Mouse (Mus musculus): ENCODE measurements at regions not wholly inside any gene's neighbourhood (a gene's known extent, or its start where the extent isn't known, plus 50 kb on each side); places are given as distances from the start of the nearest gene placed in this dataset.

DNA sequence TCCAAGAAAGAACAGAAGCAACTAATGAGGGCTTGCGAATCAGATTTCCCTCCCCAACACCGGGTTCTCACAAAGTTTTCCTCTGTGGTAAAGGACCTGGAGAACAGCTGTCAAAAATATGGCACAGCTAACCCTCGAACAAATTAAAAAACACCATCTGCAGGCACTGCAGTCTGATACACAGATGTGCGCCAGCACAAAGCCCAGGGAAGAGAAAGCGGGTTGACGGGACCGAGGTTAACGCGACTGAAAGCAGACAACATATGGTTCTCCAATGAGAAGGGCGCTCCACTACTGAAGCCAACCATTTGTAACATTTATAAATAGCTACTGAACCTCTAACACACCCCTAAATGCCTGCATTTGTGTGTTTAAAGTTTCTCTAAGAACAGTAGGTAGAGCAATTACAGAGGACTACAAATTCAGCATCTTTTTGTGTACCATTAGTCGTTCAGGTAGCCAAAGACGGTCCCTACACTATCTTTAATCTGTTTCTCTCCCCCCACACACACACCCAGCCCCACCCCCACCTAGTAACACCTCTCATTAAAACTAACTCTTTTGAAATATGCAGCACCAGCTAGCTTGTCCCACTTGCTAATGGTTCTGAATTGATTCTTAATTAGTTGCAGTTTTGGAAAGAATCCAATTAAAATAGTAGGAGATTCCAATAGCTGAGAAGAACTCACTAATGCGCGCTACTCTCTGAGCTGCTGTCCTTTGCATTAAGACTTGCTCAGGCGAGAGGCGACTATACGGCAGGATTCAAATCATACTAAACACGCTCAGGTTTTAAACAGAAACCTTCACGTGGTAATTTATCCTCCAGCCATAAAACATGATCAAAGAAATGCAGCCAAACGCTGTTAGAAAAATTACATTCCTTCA lies 236.0 kb upstream of the Hnrnpa3 start:
- Histone ChIP-seq H3K4me3 (ENCODE audit: low read depth, low read length) (no peak overlapping the region), H3K36me3 (ENCODE audit: control insufficient read depth, insufficient read depth, low read length) (no peaks in the 10 kb centered on the region), H3K4me1 (ENCODE audit: control insufficient read depth, insufficient read depth, insufficient read length, low read length) (no peaks in the 10 kb centered on the region), H3K27ac (ENCODE audit: insufficient read depth, low read depth, low read length) (no peak overlapping the region), H3K27me3 (ENCODE audit: control insufficient read depth, insufficient read depth, low read length) (no peaks in the 10 kb centered on the region)
- WGBS: 76% methylated on average over 20 of the region's 20 CpGs
- TF ChIP-seq POLR2A (IDR thresholded peaks at IDR 0.05; ENCODE audit: low read depth, low read length) (no peak), CTCF (IDR thresholded peaks at IDR 0.05; ENCODE audit: extremely low read depth, insufficient read length, insufficient replicate concordance, low read depth, low read length) (no peak)

GRCm38 (mm10) chr2:75423872-75424271 lies 235.2 kb upstream of the Hnrnpa3 start:
- TF ChIP-seq POLR2A (IDR thresholded peaks at IDR 0.05; ENCODE audit: low read depth, low read length) (no peak), CTCF (IDR thresholded peaks at IDR 0.05; ENCODE audit: extremely low read depth, insufficient read length, insufficient replicate concordance, low read depth, low read length) (no peak)
- Histone ChIP-seq H3K27me3 (ENCODE audit: control insufficient read depth, insufficient read depth, low read length) (no peaks in the 10 kb centered on the region), H3K4me3 (ENCODE audit: low read depth, low read length) (no peak overlapping the region), H3K4me1 (ENCODE audit: control insufficient read depth, insufficient read depth, insufficient read length, low read length) (no peaks in the 10 kb centered on the region), H3K27ac (ENCODE audit: insufficient read depth, low read depth, low read length) (no peak overlapping the region), H3K36me3 (ENCODE audit: control insufficient read depth, insufficient read depth, low read length) (no peaks in the 10 kb centered on the region)
- 40% methylated on average over 5 of the region's 5 CpGs for WGBS

GRCm38 (mm10) chr2:75424363-75424762 lies 234.7 kb upstream of the Hnrnpa3 start:
- no peak overlapping the region for H3K4me3 ChIP-seq (ENCODE audit: low read depth, low read length)
- H3K4me1 ChIP-seq (ENCODE audit: control insufficient read depth, insufficient read depth, insufficient read length, low read length): no peaks in the 10 kb centered on the region
- H3K36me3 ChIP-seq (ENCODE audit: control insufficient read depth, insufficient read depth, low read length): no peaks in the 10 kb centered on the region
- no peak overlapping the region for H3K27ac ChIP-seq (ENCODE audit: insufficient read depth, low read depth, low read length)
- no peak for TF ChIP-seq POLR2A (IDR thresholded peaks at IDR 0.05; ENCODE audit: low read depth, low read length)
- TF ChIP-seq CTCF (IDR thresholded peaks at IDR 0.05; ENCODE audit: extremely low read depth, insufficient read length, insufficient replicate concordance, low read depth, low read length): no peak
- WGBS: 69% methylated on average over 7 of the region's 7 CpGs
- no peaks in the 10 kb centered on the region for H3K27me3 ChIP-seq (ENCODE audit: control insufficient read depth, insufficient read depth, low read length)

DNA sequence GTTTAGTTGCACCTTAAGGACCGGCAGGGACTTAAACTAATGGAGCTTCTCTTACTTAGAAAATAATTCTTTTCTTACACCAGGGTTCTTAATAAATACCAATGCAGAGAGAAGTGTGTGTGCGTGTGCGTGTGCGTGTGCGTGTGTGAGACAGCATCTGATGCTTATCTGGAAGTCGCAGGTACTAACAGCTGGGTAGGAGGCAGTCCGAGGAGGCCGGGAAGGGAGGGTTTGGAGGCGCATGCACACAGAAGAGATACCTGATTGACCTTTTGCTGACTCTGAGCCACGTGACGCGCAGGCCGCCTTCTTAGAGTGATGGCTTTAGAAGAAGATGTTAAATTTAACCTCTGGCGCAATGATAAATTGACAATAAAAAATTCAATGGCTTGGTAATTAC lies 234.2 kb upstream of the Hnrnpa3 start:
- Histone ChIP-seq H3K27me3 (ENCODE audit: control insufficient read depth, insufficient read depth, low read length) (no peaks in the 10 kb centered on the region), H3K36me3 (ENCODE audit: control insufficient read depth, insufficient read depth, low read length) (no peaks in the 10 kb centered on the region), H3K4me1 (ENCODE audit: control insufficient read depth, insufficient read depth, insufficient read length, low read length) (no peaks in the 10 kb centered on the region), H3K27ac (ENCODE audit: insufficient read depth, low read depth, low read length) (no peak overlapping the region), H3K4me3 (ENCODE audit: low read depth, low read length) (no peak overlapping the region)
- 73% methylated on average over 14 of the region's 14 CpGs for WGBS
- TF ChIP-seq POLR2A (IDR thresholded peaks at IDR 0.05; ENCODE audit: low read depth, low read length) (no peak), CTCF (IDR thresholded peaks at IDR 0.05; ENCODE audit: extremely low read depth, insufficient read length, insufficient replicate concordance, low read depth, low read length) (no peak)

DNA sequence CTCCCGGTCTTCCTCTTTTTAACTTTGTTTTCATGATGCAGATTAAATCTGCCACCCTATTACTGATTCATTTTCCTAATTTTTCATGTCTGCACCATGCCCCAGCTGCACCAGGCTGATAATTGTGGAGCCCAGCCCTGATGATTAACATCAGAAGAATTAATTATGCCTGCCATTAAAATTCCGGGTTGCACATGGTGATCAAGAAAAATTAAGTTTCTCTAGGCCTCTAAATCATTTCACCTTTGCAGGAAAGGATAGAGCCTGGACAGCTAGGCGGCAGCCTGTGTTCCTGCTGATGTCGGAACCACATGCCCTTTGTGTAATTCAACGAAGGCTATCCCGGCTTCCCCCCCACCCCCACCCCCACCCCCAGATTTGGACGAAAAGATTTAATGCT lies 233.7 kb upstream of the Hnrnpa3 start:
- TF ChIP-seq CTCF (IDR thresholded peaks at IDR 0.05; ENCODE audit: extremely low read depth, insufficient read length, insufficient replicate concordance, low read depth, low read length) (no peak), POLR2A (IDR thresholded peaks at IDR 0.05; ENCODE audit: low read depth, low read length) (no peak)
- Histone ChIP-seq H3K27me3 (ENCODE audit: control insufficient read depth, insufficient read depth, low read length) (no peaks in the 10 kb centered on the region), H3K27ac (ENCODE audit: insufficient read depth, low read depth, low read length) (no peak overlapping the region), H3K4me1 (ENCODE audit: control insufficient read depth, insufficient read depth, insufficient read length, low read length) (no peaks in the 10 kb centered on the region), H3K4me3 (ENCODE audit: low read depth, low read length) (no peak overlapping the region), H3K36me3 (ENCODE audit: control insufficient read depth, insufficient read depth, low read length) (no peaks in the 10 kb centered on the region)
- 73% methylated on average over 7 of the region's 7 CpGs for WGBS

- Histone ChIP-seq H3K4me1 (ENCODE audit: control insufficient read depth, insufficient read depth, insufficient read length, low read length) (no peaks in the 10 kb centered on the region), H3K27ac (ENCODE audit: insufficient read depth, low read depth, low read length) (no peak overlapping the region), H3K27me3 (ENCODE audit: control insufficient read depth, insufficient read depth, low read length) (no peaks in the 10 kb centered on the region), H3K4me3 (ENCODE audit: low read depth, low read length) (no peak overlapping the region), H3K36me3 (ENCODE audit: control insufficient read depth, insufficient read depth, low read length) (no peaks in the 10 kb centered on the region)
- 79% methylated on average over 9 of the region's 9 CpGs for WGBS
- TF ChIP-seq CTCF (IDR thresholded peaks at IDR 0.05; ENCODE audit: extremely low read depth, insufficient read length, insufficient replicate concordance, low read depth, low read length): no peak
- no peak for TF ChIP-seq POLR2A (IDR thresholded peaks at IDR 0.05; ENCODE audit: low read depth, low read length)
Measured at GRCm38 (mm10) chr2:75425791-75426190, 233.3 kb upstream of the Hnrnpa3 start.

DNA sequence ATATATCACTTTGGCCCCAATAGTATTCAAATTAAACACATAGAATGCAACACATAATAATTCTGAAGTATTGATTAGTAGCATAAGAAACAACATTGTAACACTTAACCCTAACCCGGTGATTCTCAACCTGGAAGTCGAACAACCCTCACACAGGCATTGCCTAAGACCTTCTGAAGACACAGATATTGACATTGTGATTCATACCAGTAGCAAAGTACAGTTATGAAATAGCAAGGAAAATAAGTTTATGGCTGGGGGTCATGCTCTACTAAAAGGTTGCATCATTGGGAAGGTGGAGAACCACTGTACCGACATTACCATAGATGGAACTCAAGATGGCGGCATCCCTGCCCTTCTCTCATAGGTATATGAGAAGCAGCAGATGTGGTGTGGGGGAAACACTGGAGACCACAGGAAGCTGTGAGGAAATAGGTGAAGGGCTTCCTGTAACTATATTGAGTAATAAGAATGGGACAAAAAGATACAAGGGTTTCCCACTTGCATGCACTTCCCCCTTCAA lies 231.1 kb upstream of the Hnrnpa3 start:
- no peak overlapping the region for H3K27ac ChIP-seq (ENCODE audit: insufficient read depth, low read depth, low read length)
- 82% methylated on average over 4 of the region's 4 CpGs for WGBS

More for the DNA sequence above, 231.1 kb upstream of the Hnrnpa3 start:
- Histone ChIP-seq H3K27me3 (ENCODE audit: control insufficient read depth, insufficient read depth, low read length) (no peaks in the 10 kb centered on the region), H3K36me3 (ENCODE audit: control insufficient read depth, insufficient read depth, low read length) (no peaks in the 10 kb centered on the region), H3K4me1 (ENCODE audit: control insufficient read depth, insufficient read depth, insufficient read length, low read length) (no peaks in the 10 kb centered on the region), H3K4me3 (ENCODE audit: low read depth, low read length) (no peak overlapping the region)
- TF ChIP-seq POLR2A (IDR thresholded peaks at IDR 0.05; ENCODE audit: low read depth, low read length) (no peak), CTCF (IDR thresholded peaks at IDR 0.05; ENCODE audit: extremely low read depth, insufficient read length, insufficient replicate concordance, low read depth, low read length) (no peak)

Data from small intestine, adult 2 months (tissue).